ENCODE assay signal across 7 mouse cellular contexts in the genomic region with DNA sequence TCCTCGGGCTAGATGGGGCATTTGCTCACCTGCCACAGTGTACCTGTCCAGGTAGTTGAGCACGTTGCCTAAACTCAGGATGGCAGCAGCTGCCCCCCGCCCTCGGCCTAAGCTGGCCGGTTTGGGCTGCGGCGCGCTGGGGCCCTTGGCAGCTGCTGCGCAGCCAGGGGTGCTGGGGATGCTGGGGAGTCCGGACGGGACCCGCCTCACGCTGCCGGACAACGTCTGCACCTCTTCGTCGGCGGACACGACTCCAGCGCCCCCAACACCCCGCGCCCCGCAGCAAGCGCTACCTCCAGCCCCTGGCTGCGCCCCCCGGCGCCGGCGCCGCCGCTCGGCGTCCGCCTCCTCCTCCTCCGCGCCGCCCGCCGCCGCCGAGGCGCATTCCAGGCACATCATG. TPM values are rescaled to one million over a fixed set of nuclear protein-coding genes. Genes with fewer than 3 reads are reported as not detected.
DNase-seq lines count a peak whose midpoint lies in the region; ATAC-seq and TF ChIP-seq lines count a peak whose summit lies in the region.

No protein-coding gene starts in this region.

- peak overlapping the region; percentile 68 for H3K4me3 ChIP-seq in liver, adult 2 months (ENCODE audit: insufficient read depth, low read depth, low read length)
- peak overlapping the region; percentile 61 for H3K4me3 ChIP-seq in embryonic facial prominence, embryonic 13.5 days
- H3K4me3 ChIP-seq in hindbrain, embryonic 14.5 days (replicated peaks; ENCODE audit: low read length) = peak overlapping the region; percentile 81
- peak overlapping the region; percentile 83 for H3K4me3 ChIP-seq in midbrain, embryonic 16.5 days (ENCODE audit: low read depth, low read length)

- no peak for ATAC-seq in embryonic facial prominence, embryonic 13.5 days (ENCODE audit: insufficient number of reproducible peaks, insufficient read depth, low FRiP score, low TSS enrichment, low read depth)
- no peak; the same call in 1 of the 2 replicates for ATAC-seq in hindbrain, embryonic 14.5 days (ENCODE audit: low FRiP score)
- peak; percentile 34 for ATAC-seq in midbrain, embryonic 16.5 days
- ATAC-seq in frontal cortex, adult (ENCODE audit: low TSS enrichment) = no peak

- no peak for TF ChIP-seq POLR2A in liver, adult 2 months (IDR thresholded peaks at IDR 0.05; ENCODE audit: extremely low read depth, insufficient read depth, low read length)

- H3K4me1 ChIP-seq in liver, adult 2 months (ENCODE audit: control insufficient read depth, insufficient read depth, low read length) = peaks cover 7% of the 10 kb centered on the region
- peaks cover 16% of the 10 kb centered on the region for H3K4me1 ChIP-seq in embryonic facial prominence, embryonic 13.5 days
- peaks cover 25% of the 10 kb centered on the region for H3K4me1 ChIP-seq in hindbrain, embryonic 14.5 days (replicated peaks; ENCODE audit: control insufficient read depth, insufficient read depth, low read length)
- H3K4me1 ChIP-seq in midbrain, embryonic 16.5 days (ENCODE audit: control insufficient read depth, insufficient read depth, low read length) = peaks cover 34% of the 10 kb centered on the region

- H3K4me2 ChIP-seq in embryonic facial prominence, embryonic 13.5 days = peak overlapping the region; percentile 96
- peak overlapping the region; percentile 75 for H3K4me2 ChIP-seq in hindbrain, embryonic 14.5 days (replicated peaks)
- peak overlapping the region; percentile 77 for H3K4me2 ChIP-seq in midbrain, embryonic 16.5 days (ENCODE audit: low read length)

- no peaks in the 10 kb centered on the region for H3K36me3 ChIP-seq in liver, adult 2 months (ENCODE audit: control insufficient read depth, insufficient read depth, low read length)
- no peaks in the 10 kb centered on the region for H3K36me3 ChIP-seq in embryonic facial prominence, embryonic 13.5 days
- no peaks in the 10 kb centered on the region for H3K36me3 ChIP-seq in hindbrain, embryonic 14.5 days (replicated peaks; ENCODE audit: control insufficient read depth, insufficient read depth)
- H3K36me3 ChIP-seq in midbrain, embryonic 16.5 days (ENCODE audit: control insufficient read depth, insufficient read depth, low read length) = no peaks in the 10 kb centered on the region

- TF ChIP-seq CTCF in liver, adult 2 months (IDR thresholded peaks at IDR 0.05; ENCODE audit: low read depth, low read length) = no peak

- no peaks in the 10 kb centered on the region for H3K9me3 ChIP-seq in embryonic facial prominence, embryonic 13.5 days
- no peaks in the 10 kb centered on the region for H3K9me3 ChIP-seq in hindbrain, embryonic 14.5 days (ENCODE audit: control insufficient read depth, low read length)
- H3K9me3 ChIP-seq in midbrain, embryonic 16.5 days (replicated peaks; ENCODE audit: control insufficient read depth, low read length, poor library complexity, severe bottlenecking) = no peaks in the 10 kb centered on the region

- H3K27ac ChIP-seq in liver, adult 2 months (replicated peaks; ENCODE audit: insufficient read depth, low read depth, low read length) = no peak overlapping the region
- H3K27ac ChIP-seq in embryonic facial prominence, embryonic 13.5 days = 0 out of 2 replicates have a peak overlapping the region, but pooled peaks have one; percentile 11
- peak overlapping the region; percentile 94 for H3K27ac ChIP-seq in hindbrain, embryonic 14.5 days
- peak overlapping the region; percentile 93 for H3K27ac ChIP-seq in midbrain, embryonic 16.5 days (ENCODE audit: low read length)

- peaks cover 10% of the 10 kb centered on the region; the same call in 1 of the 2 replicates for H3K27me3 ChIP-seq in liver, adult 2 months (ENCODE audit: control insufficient read depth, insufficient read depth, low read length)
- peaks cover 67% of the 10 kb centered on the region for H3K27me3 ChIP-seq in embryonic facial prominence, embryonic 13.5 days
- no peaks in the 10 kb centered on the region for H3K27me3 ChIP-seq in hindbrain, embryonic 14.5 days (ENCODE audit: control insufficient read depth, insufficient read depth, low read length)
- no peaks in the 10 kb centered on the region for H3K27me3 ChIP-seq in midbrain, embryonic 16.5 days (ENCODE audit: control insufficient read depth, insufficient read depth, low read depth, low read length)

- no peak for DNase-seq in liver, adult 2 months (ENCODE audit: extremely low read depth, low read depth, low spot score)
- no peak for DNase-seq in liver
- DNase-seq in hindbrain, embryonic 14.5 days (ENCODE audit: low spot score) = no peak
- DNase-seq in c-Kit-positive CD71-positive TER-119-positive erythroid progenitor cells, embryonic 14.5 days (ENCODE audit: low spot score) = no peak

- peak overlapping the region; percentile 79 for H3K9ac ChIP-seq in liver, adult 2 months (ENCODE audit: low read depth, low read length)
- peak overlapping the region; percentile 70 for H3K9ac ChIP-seq in embryonic facial prominence, embryonic 13.5 days
- H3K9ac ChIP-seq in hindbrain, embryonic 14.5 days = peak overlapping the region; percentile 96
- H3K9ac ChIP-seq in midbrain, embryonic 16.5 days (ENCODE audit: low read depth, low read length) = peak overlapping the region; percentile 93

- WGBS in liver, adult 2 months = 3% methylated on average over 33 of the region's 42 CpGs
- under 1% methylated on average over 39 of the region's 42 CpGs for WGBS in embryonic facial prominence, embryonic 13.5 days
- WGBS in hindbrain, embryonic 14.5 days = 2% methylated on average over 29 of the region's 42 CpGs
- WGBS in midbrain, embryonic 16.5 days = under 1% methylated on average over 31 of the region's 42 CpGs

- H3K79me2 ChIP-seq in liver, adult 2 months (ENCODE audit: control insufficient read depth, insufficient read depth, low read length) = no peaks in the 10 kb centered on the region

RNA-seq across cellular contexts. Expression of a gene that starts 0.3 kb away (rescaled TPM):
- total RNA-seq in liver, adult 2 months (2014; rRNA removed) = 25.4 and 41.1 TPM in 2 replicates
- polyA plus RNA-seq in liver, adult 2 months (2012; rRNA removed) = 47.3 and 65.1 TPM in 2 replicates
- polyA plus RNA-seq in embryonic facial prominence, embryonic 13.5 days (2015; fragmentation: Nextera tagmentation; extraction: Ambion mirVana) = 2.7 and 3.0 TPM in 2 replicates
- 11.9 and 12.4 TPM in 2 replicates for polyA plus RNA-seq in hindbrain, embryonic 14.5 days (2014; fragmentation: Nextera tagmentation; extraction: Ambion mirVana)
- 6.8 and 8.4 TPM in 2 replicates for polyA plus RNA-seq in midbrain, embryonic 16.5 days (2015; fragmentation: Nextera tagmentation; extraction: Ambion mirVana)

RNA-seq across cellular contexts. Expression of a gene that starts 48.2 kb away (rescaled TPM):
- total RNA-seq in liver, adult 2 months (2014; rRNA removed) = 13.7 and 18.8 TPM in 2 replicates
- 14.8 and 21.6 TPM in 2 replicates for polyA plus RNA-seq in liver, adult 2 months (2012; rRNA removed)
- polyA plus RNA-seq in embryonic facial prominence, embryonic 13.5 days (2015; fragmentation: Nextera tagmentation; extraction: Ambion mirVana) = 162 and 174 TPM in 2 replicates
- polyA plus RNA-seq in hindbrain, embryonic 14.5 days (2014; fragmentation: Nextera tagmentation; extraction: Ambion mirVana) = 54.1 and 63.3 TPM in 2 replicates
- 61.1 and 67.6 TPM in 2 replicates for polyA plus RNA-seq in midbrain, embryonic 16.5 days (2015; fragmentation: Nextera tagmentation; extraction: Ambion mirVana)

RNA-seq across cellular contexts. Expression of a gene that starts 54.1 kb away (rescaled TPM):
- 13.6 and 16.2 TPM in 2 replicates for total RNA-seq in liver, adult 2 months (2014; rRNA removed)
- 33.7 and 44.3 TPM in 2 replicates for polyA plus RNA-seq in liver, adult 2 months (2012; rRNA removed)
- polyA plus RNA-seq in embryonic facial prominence, embryonic 13.5 days (2015; fragmentation: Nextera tagmentation; extraction: Ambion mirVana) = 1.1 and 1.3 TPM in 2 replicates
- polyA plus RNA-seq in hindbrain, embryonic 14.5 days (2014; fragmentation: Nextera tagmentation; extraction: Ambion mirVana) = 0.11 TPM in 1 of 2 replicates, not detected in the other
- polyA plus RNA-seq in midbrain, embryonic 16.5 days (2015; fragmentation: Nextera tagmentation; extraction: Ambion mirVana) = not detected in 2 replicates

Comparison
In these comparisons a context has a peak if more than half of its experiments do, and no peak if none do; other contexts are left out.
1. RNA of a gene that starts 54.1 kb away (polyA plus RNA-seq): 33.7 to 44.3 TPM in liver, adult 2 months; 1.1 to 1.3 TPM in embryonic facial prominence, embryonic 13.5 days, 0.11 TPM in hindbrain, embryonic 14.5 days and not detected in midbrain, embryonic 16.5 days; every median in the first group is over 10 times any median in the second.
2. Peak in every context shown above with its lines, with median percentiles within 50 percentile points of each other: H3K4me3 ChIP-seq, H3K9ac ChIP-seq and H3K4me2 ChIP-seq.